Mouse (Mus musculus): ENCODE data around the gene Eif4enif1. TPM values are rescaled to one million over a fixed set of nuclear protein-coding genes. Genes with fewer than 3 reads are reported as not detected.
"Not testable (repeated sequence)": the region's sequence is repeated elsewhere in the genome, so short reads cannot be mapped to it uniquely, and the experiment has no call there.

Eif4enif1 gene
- total RNA-seq (2022) = 10 to 100 TPM; 46.4 to 69.5 (median 53.9) TPM

GRCm38 (mm10) chr11:3202231-3202701 lies at the start of gene Eif4enif1:
Eif4enif1 (plus strand) TSS chr11:3202392.
- peak; percentile 86 for DNase-seq

- DNase-seq = peak; percentile 38
Measured at GRCm38 (mm10) chr11:3153666-3154397, 48.4 kb upstream of the Eif4enif1 start.

- not testable (repeated sequence) for DNase-seq
Measured at GRCm38 (mm10) chr11:3156991-3157390, 45.2 kb upstream of the Eif4enif1 start.

GRCm38 (mm10) chr11:3157996-3158395 lies 44.2 kb upstream of the Eif4enif1 start:
- not testable (repeated sequence) for DNase-seq

GRCm38 (mm10) chr11:3158800-3159199 lies 43.4 kb upstream of the Eif4enif1 start:
- not testable (repeated sequence) for DNase-seq

GRCm38 (mm10) chr11:3161370-3161769 lies 40.8 kb upstream of the Eif4enif1 start:
- peak; percentile 55 for DNase-seq

- DNase-seq = peak; percentile 62
Measured at GRCm38 (mm10) chr11:3162236-3162897, 39.8 kb upstream of the Eif4enif1 start.

- DNase-seq = not testable (repeated sequence)
Measured at GRCm38 (mm10) chr11:3163122-3163521, 39.1 kb upstream of the Eif4enif1 start.

GRCm38 (mm10) chr11:3163661-3164060 lies 38.5 kb upstream of the Eif4enif1 start:
- DNase-seq = not testable (repeated sequence)

- not testable (repeated sequence) for DNase-seq
Measured at GRCm38 (mm10) chr11:3165210-3165782, 36.9 kb upstream of the Eif4enif1 start.

GRCm38 (mm10) chr11:3166321-3166720 lies 35.9 kb upstream of the Eif4enif1 start:
- DNase-seq = not testable (repeated sequence)

- DNase-seq = not testable (repeated sequence)
Measured at GRCm38 (mm10) chr11:3167129-3167528, 35.1 kb upstream of the Eif4enif1 start.

- peak; percentile 31 for DNase-seq
Measured at GRCm38 (mm10) chr11:3167571-3168001, 34.6 kb upstream of the Eif4enif1 start.

GRCm38 (mm10) chr11:3169042-3169441 lies 33.1 kb upstream of the Eif4enif1 start:
- peak; percentile 37 for DNase-seq

- peak; percentile 47 for DNase-seq
Measured at GRCm38 (mm10) chr11:3171931-3172330, 30.3 kb upstream of the Eif4enif1 start.

- DNase-seq = not testable (repeated sequence)
Measured at GRCm38 (mm10) chr11:3172526-3172925, 29.7 kb upstream of the Eif4enif1 start.

GRCm38 (mm10) chr11:3173425-3174318 lies 28.5 kb upstream of the Eif4enif1 start:
- peak; percentile 63 for DNase-seq

GRCm38 (mm10) chr11:3178968-3179725 lies 23.0 kb upstream of the Eif4enif1 start:
- DNase-seq = not testable (repeated sequence)

GRCm38 (mm10) chr11:3179726-3180092 lies 22.5 kb upstream of the Eif4enif1 start:
- not testable (repeated sequence) for DNase-seq

GRCm38 (mm10) chr11:3180510-3181160 lies 21.6 kb upstream of the Eif4enif1 start:
- DNase-seq = not testable (repeated sequence)

- peak; percentile 66 for DNase-seq
Measured at GRCm38 (mm10) chr11:3181250-3181649, 20.9 kb upstream of the Eif4enif1 start.
